Mouse (Mus musculus): ENCODE results near the gene Rora. TPM values are rescaled to one million over a fixed set of nuclear protein-coding genes. Genes with fewer than 3 reads are reported as not detected.

The Rora gene
- total RNA-seq, 2 experiments from 2014 or later: 1.3 to 1.9 TPM

DNA sequence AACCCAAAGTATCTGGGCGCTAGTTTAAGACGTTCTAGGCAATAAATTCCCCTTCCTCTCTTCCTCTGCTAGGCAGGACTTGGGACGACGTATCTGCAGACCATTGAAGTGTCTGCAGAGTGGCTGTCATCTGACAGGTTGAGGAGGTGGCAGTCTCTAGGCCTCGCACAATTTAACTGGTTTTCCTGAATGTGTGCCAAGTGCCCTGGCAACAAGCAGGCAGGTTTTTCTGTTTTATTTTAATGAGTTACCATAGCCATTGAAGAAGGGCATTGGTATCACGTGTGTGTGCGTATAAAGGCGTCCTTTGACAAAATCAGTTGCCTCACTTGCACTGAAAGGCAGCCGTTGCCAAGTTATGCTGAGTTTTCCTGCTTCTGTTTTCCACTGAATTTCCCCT, 619.3 kb downstream of the Rora start:
- no peak for ATAC-seq (ENCODE audit: poor library complexity, severe bottlenecking)

DNA sequence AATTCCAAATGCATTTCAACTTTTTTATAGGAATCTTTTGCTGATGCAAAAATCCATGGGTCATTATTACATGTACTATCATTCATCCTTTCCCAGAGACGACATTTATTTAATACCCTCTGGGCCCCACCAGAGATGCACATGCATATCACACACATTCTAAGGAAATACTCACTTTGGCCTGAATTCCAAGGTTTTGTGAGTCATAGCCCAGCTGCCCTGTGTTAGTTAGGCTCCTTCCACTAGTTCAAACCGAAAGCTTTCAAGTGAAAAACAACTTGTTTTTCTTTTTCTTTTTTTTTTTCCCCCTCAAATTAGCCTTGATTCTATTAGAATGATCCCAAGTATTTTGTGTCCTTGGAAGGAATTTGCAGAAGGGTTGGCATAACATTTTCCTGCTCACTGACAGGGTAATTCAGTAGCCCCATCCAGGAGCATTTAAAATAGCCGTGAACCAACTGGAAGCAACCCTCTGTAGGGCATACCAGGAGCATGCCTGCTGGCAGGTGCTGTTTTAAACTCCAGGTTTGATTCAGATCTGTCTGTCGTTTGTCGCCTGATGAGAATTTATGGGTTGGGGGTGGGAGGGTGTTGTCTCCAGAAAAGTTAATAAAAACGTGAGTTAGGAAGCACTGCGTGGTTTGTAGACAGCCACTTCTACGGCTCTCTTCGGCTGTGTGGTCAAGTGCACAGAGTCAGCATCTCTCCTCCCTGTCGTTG, 621.3 kb downstream of the Rora start:
- no peak for ATAC-seq (ENCODE audit: poor library complexity, severe bottlenecking)

DNA sequence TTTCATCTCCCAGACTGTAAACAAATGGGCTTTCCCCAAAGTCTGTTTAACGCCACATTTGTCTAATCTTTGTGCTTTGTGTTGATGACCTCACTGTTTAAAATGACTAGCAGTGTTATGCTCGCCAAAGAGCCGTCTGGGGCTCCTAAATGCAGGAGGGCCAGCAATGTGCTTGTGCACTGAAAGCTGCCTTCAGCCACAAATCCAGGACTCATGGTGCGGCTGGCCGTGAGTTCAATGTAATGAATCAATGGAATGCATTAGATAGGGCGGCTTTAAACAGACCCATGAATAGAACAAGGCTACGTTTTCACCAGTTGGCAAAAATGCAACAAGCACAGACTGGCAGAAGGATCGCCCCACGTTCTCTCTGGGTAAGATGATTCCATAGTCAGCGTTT, 623.7 kb downstream of the Rora start:
- no peak for ATAC-seq (ENCODE audit: poor library complexity, severe bottlenecking)

DNA sequence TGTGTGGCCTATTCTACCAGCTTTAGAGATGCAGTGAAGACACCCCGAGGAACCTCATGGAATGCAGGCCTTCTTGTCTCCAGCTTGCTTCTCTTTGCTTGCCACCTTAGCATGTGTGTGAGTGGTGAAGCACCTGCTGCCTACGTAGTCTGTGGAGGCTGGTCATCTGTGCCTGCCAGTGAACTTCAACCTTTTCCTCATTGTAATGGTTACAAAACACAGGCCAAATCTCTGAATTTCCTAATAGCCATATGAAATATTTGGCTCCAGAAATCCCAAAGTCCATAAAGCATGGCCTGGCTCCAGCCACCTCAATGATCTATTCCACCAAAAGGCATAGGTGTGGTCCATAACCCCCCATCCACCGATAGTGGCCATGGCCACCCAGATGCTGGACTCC, 631.4 kb downstream of the Rora start:
- ATAC-seq (ENCODE audit: poor library complexity, severe bottlenecking): no peak

DNA sequence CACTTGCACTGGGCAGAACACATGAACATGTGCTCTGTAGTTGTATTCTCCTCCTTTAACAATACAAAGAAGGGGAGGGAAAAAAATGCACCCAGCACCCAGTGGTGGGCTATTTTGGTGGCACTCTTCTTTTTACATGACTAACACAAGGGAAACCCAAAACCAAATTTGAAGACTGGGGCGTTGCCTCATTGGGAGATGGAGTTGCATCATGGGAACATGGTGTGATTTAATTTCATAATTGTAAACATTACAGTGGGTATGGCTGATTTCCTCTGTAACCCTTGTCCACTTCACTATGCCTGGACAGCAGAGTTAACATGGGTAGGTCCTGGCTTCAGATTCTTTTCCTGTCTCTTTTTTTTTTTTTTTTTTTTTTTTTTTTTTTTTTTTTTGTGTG, 634.5 kb downstream of the Rora start:
- ATAC-seq (ENCODE audit: poor library complexity, severe bottlenecking): no peak

DNA sequence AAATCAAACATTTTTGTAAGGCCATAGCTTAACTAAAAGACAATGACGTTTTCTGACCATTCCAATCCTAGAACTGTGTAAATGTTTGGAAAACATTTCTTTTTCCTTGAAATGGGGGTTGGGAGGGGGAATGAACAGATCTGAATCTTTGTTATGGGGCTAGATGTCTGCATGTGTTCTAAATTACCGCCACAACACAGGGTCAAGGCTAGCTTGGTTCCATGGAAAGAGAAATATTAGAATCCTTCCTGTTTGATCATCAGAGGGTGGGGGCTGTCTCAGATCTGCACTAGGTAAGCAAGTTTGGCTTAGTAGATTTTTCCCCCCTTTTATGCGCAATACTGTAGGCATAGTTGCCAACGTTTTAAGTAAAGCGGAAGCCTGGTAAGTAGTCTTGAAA, 635.0 kb downstream of the Rora start:
- no peak for ATAC-seq (ENCODE audit: poor library complexity, severe bottlenecking)

DNA sequence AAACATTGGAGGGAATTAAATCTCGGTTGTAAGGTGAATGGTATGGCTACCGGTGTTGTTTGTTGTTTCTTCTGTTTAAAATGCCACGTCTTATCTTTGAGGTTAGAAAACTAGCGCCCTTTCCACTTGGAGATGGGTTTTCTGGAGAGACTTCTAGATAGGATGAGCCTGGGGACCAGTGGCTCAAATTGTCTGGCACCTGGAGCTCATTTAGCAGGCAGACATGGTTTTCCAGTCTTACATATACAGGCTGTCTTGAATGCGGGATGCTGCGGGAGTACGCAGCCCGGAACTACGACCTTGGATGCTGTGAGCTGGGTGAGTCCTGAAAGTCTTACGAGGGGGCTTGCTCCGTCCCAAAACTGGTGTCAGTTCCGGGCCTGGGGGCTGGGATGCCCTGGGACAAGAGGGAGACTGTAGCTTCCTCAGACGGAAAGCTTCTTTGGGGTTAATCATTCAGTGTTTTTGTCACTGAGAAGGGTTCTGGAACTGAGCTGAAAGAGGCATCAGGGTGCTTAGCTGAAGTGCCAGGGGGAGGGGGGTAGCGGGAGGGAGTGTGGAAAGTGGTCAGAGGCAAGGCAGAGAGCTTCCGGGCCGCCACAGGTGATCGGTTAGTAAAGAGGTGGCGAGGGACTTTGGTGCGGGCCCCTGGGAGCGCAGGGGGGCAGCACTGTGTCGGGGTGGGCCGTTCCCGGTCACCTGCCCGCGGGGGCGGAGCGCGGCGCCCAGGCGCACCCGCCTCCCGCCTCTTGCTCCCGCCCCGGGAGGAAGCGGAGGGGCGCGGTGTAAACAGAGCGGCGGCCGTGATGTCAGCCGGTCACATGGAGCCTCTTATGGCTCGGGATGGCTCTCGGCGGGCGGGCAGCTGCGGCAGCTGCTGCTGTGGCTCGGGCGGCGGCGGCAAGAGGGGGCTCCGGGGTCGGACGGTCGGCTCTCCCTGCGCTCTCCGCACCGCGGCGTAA, 635.8 kb downstream of the Rora start:
- ATAC-seq (ENCODE audit: poor library complexity, severe bottlenecking): peak; percentile 85

DNA sequence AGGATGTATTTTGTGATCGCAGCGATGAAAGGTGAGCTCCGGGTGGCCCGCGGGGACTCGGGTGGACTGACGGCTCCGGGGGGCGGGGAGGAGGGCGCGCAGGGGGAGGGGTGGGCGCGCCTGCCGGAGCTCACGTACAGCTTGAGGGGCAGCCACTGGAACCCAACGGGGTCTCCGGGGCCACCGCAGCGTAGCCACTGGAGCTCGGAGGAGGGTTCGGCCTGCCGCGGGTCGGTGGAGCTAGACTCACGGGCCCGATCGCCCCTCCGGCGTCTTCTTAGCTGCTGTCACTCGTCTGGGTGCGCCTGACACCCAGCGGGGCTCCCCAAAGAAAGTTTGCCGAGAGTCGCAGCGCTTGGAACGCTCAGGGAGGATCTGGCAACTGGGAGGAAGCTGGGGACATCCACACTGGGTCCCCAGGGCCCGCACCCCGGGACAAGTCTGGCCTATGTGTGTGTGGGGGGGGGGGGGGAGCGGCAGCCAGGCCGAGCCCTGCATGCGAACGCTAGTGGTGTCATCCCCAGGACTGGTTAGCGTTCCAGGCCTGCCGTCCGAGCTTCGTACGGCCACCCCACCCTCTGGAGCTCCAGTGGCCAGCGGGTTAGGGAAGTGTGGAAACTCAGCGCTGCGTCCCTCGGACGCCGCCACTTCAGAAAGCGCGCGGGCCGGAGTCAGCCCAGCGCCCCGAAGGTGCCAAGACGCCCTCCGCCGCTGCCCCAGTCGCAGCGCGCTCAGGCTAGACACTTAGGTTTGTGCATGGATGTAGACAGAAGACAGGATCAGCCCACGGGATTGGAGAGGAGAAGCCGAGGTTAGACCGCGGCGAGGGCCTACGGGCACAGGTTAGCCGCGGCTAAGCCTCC, 636.7 kb downstream of the Rora start:
- peak; percentile 64 for ATAC-seq (ENCODE audit: poor library complexity, severe bottlenecking)

DNA sequence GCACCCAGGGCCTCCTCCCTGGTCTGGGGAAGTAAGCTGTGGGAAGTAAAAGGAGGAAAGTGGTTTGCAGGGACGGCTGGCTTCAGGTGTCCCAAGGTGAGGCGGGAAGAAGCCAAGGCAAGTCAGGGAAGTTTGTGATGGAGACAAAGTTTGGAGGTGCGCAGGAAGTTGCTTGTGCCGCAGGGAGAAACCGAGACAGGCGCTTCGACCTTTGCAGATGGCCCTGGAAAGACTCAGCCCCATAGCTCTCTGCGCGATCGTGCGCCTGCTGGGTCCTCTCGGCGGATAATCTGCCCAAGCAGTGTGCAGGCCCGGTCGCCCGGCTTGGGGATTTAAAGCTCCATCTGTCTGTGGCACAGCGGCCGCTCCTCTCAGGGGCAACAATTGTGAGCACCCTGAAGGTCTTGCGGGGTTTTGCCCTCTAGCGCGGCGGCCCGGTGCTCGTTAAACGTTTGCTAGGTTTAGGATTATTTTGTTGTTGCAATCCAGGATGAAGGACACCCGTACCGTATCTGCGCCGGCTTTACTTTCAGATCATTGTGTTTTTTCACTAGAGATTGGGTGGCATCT, 637.4 kb downstream of the Rora start:
- ATAC-seq (ENCODE audit: poor library complexity, severe bottlenecking): peak; percentile 20; the same call in 1 of the 2 replicates

DNA sequence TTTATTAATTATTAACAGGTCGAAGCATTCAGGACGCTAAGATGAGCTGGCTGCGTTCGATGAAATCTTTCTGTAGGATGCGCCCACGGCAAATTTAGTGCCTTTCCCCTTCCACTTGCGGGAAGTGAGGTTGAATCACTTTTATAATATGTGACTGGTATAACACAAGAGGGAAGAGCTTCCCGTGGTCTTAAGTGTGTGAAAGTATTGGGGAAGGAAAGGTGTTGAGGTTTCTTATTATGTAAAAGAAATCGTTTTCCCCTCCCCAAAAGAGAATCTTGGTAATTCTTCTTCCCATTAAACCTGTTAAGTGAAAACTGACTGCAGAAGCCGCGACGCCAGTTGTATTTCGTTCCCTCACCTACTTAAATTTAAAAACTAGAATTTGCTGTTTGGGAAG, 637.9 kb downstream of the Rora start:
- no peak for ATAC-seq (ENCODE audit: poor library complexity, severe bottlenecking)

DNA sequence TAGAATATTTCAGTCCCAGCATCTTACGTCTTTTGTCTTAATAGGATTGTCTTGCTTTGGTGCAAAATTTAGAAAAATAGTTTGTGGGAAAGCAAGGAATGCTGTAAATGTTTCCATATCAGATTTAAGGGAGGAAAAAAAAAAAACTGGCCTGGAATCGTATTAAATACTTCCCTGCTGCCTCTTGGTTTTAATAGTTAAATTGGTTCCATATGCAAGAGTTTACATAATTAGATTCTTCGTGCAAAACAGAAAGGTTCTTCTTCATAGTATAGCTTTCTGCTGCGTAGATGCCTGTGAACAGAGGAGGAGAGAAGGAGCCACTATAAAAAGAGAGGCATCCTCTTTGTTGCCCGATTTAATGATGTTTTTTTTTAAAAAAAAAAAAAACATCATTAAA, 638.8 kb downstream of the Rora start:
- ATAC-seq (ENCODE audit: poor library complexity, severe bottlenecking): no peak

DNA sequence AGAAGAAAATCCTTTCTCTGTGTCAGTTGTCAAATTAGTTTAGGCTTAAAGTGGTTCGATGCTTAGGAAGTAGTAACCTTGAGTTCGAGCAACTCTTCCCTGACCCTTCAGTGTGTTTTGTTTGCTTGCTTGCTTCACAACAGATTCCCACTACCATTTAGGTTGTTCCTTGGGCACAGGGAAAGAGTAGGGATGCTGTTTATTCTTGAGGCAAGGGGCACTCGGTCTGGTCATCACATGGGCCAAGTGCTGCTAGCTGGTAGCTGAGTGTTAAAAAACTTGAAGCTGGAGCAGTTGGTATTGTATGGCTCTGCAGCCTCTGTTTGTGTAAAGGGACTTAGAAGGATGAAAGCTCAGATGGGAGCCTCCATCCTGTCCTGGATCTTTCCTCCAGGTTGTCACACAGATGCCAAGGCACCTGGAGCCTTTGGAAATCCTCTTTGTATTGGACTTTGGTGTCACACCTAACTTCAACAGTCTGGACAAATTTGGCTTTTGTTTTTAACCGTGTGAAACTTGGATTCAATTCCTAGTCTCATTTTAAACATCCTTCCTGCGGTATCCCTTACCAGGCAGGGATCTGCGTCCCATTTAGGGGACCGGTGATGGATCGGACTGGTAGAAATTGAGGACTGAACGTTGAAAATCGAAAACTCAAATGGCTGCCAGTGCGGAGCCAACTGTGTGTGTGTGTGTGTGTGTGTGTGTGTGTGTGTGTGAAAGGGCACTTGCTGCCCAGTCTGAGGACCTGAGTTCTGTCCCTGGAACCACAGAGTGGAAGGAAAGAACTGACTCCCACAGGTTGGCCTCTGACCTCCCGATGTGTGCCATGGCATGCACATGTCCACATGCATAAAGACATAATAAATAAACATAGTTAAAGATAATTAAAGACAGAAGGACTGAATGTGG, 639.4 kb downstream of the Rora start:
- no peak for ATAC-seq (ENCODE audit: poor library complexity, severe bottlenecking)

DNA sequence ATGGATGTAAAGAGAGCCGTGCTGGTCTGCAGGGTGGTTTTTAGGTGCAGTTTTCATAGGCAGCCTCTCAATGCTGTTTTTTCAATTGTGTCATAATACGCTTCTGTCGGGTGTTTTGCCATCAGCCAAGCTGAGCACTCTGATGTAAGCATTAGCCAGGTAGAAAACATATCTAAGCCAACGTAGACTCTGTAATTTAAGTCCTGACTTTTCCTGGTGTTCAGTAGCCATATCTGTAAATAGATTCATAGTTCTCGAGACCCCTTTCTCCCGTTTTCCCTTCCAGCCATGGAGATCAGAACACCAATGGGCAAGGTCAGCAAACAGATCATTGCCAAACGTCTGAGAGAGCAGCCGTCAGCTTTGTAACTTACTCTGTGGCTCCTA, 640.1 kb downstream of the Rora start:
- no peak for ATAC-seq (ENCODE audit: poor library complexity, severe bottlenecking)

DNA sequence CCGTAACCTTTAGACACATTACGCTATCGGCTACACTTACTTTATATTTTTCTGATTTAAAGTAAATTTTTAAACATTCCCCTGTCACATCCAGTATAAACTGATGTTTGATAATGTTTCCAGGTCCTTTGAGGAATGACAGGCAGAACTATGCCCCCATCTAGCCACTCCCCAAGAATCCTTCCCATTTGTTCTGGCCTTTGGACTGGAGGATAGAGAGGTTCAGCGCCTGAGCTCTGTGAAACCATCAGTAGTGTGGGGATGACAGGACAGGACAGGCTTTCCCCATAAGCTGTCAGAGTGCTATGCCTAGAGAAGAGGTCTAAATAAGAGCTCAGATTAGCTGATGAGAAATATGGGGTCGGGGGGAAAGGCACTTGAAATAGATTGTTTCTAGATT, 640.8 kb downstream of the Rora start:
- no peak for ATAC-seq (ENCODE audit: poor library complexity, severe bottlenecking)

DNA sequence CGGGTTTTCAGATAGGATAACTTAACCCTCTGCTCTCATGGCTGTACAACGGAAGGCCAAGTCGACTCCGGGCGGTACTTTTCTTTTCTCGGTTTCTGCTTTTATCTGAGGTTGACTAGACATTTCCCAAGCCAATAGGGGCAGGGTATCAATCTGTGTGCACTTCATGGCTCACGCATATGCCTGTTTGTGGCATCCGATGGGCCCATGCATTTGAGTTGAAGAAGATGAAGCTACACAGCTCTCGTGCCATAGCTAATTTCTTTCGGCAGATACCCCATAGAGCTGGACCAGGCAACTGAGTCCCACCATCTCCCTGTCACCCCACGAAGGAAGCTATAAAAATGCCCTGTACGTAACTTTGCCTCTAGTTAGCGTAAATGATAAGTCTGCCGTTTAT, 641.3 kb downstream of the Rora start:
- no peak for ATAC-seq (ENCODE audit: poor library complexity, severe bottlenecking)

DNA sequence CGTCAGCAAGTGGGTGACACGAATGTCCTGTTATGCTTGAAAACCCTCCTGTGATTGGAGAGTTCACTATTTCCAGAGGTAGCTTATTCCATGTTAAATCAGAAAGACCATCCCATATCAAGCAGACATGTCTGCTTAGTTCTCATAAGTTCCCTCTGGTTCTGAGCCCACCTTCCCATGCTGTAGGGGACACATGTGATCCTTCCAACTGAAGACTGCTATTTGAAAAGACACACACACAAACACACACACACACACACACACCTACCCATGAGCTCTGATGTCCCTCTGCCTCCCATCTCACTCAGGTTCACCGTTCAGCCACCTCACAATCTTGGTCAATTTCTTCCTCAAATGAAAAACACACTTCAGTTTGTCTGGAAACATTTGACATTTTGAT, 642.2 kb downstream of the Rora start:
- no peak for ATAC-seq (ENCODE audit: poor library complexity, severe bottlenecking)

DNA sequence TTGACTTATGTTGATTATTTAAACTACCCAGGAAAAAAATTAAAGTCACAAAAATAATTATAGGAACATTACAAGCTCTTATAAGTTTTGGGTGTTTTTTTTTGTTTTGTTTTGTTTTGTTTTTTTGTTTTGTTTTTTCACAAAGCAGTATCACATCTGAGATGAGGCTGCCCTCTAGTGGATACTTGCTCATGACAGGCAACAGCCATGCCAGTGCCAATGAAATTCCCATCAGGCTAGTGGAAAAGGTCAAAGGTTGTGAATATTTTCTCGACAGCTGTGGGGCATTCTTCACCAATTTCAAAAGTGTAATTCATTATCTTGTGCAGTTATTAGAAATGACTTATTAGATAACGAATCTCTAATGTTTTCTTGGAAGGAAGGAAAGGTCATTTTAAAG, 642.8 kb downstream of the Rora start:
- no peak for ATAC-seq (ENCODE audit: poor library complexity, severe bottlenecking)

DNA sequence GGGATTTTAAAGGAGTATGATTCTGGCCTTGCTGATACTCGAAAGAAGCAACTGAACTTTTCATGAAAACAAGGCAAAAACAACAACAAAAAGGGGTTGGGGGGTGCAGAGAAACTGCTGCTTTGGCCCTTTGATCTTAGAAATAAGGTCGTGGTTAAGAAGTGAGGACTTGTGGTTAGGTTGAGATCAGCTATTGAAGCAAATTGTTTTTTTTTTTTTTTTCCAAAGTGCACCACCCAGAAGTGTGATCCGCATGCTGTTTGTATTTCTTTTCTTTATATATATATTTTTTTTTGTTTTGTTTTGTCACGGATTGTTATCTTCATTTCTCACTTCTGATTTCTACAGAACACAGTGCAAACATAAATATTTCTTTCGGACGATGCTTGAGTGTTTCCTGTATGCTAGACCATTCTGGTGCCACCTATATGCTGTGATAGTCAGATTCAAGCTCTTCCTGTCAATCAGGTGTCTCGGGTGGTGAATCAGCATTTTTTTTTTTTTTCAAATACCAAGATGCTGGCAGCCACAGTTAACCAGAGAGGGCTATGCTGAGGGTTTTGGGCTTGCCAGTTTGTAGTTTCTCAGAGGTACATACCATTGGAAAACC, 644.3 kb downstream of the Rora start:
- ATAC-seq (ENCODE audit: poor library complexity, severe bottlenecking): no peak

DNA sequence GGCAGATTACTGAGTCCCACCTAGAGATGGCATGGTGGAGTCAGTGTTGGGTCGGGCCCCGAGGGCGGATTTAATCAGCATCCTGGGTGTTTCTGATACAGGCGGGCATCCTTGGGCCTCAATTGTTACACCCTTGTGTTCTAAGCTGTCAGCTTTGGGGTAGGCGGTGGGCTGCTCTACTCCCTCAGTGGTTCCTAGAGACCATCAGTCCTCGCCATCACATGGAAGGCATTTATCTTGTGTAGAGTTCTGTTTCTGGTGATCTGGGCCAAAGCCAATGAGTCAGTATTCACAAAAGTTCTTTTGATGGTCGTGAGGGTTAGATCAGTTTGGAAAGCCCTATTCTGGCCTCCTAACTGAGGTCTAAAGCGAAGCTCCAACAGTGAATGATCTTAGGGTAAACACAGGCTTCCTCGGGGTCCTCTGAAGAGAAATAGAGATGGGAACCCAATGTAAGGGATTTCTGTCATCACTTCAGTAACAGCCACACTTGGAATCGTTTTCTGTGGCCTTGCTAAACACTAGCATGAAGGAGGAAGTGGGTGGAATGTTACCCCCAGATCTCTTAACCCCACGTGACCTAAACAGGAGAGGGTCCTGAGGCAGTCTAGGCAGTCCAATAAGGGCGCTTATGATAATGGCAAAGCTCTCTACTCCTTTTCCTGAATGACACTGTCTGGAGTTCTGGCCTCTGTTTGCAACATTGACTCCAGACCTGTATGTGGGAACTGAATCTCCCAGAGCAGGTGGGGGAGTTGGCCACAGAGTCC, 645.2 kb downstream of the Rora start:
- no peak for ATAC-seq (ENCODE audit: poor library complexity, severe bottlenecking)
